Mouse (Mus musculus) erythroblast, embryonic 14.5 days (primary cell): Measurements from ENCODE around the gene Arhgef11. TPM values are rescaled to one million over a fixed set of nuclear protein-coding genes. Genes with fewer than 3 reads are reported as not detected.

Source experiments
- H3K27me3 ChIP-seq: 2 replicates; pipeline ENCODE4 v1.6.1; 2012; ENCODE audit warnings: inconsistent platforms; ENCODE audit not compliant: control insufficient read depth
- H3K36me3 ChIP-seq: 2 replicates; pipeline ENCODE4 v1.6.1; 2012; ENCODE audit warnings: mild to moderate bottlenecking, inconsistent platforms; ENCODE audit not compliant: control insufficient read depth
- H3K4me1 ChIP-seq: 2 replicates; pipeline ENCODE4 v1.6.1; 2012; ENCODE audit warnings: inconsistent platforms; ENCODE audit not compliant: control insufficient read depth
- H3K4me3 ChIP-seq: replicated peaks from 2 replicates; pipeline ENCODE3; 2012; ENCODE audit warnings: moderate library complexity, mild to moderate bottlenecking, inconsistent platforms
- H3K9me3 ChIP-seq: 2 replicates; pipeline ENCODE4 v1.6.1; 2012; ENCODE audit warnings: low read length, inconsistent platforms, mixed read lengths; ENCODE audit not compliant: control insufficient read depth
- GATA1 ChIP-seq: IDR thresholded peaks from 2 replicates; pipeline ENCODE4 v1.6.1; 2012; ENCODE audit warnings: low read length, inconsistent platforms, mixed read lengths
- TAL1 ChIP-seq: IDR thresholded peaks from 3 replicates; pipeline ENCODE4 v1.6.1; 2012; ENCODE audit warnings: low read length, inconsistent platforms, mixed read lengths
- polyA plus RNA-seq: library from polyadenylated mRNA; stranded (reverse); fragments of >175 nt; gene quantifications from 2 replicates; pipeline ENCODE4 v1.2.3, GENCODE M21; 2012

The Arhgef11 gene
- polyA plus RNA-seq, 1 experiment, result 0.03 TPM

DNA sequence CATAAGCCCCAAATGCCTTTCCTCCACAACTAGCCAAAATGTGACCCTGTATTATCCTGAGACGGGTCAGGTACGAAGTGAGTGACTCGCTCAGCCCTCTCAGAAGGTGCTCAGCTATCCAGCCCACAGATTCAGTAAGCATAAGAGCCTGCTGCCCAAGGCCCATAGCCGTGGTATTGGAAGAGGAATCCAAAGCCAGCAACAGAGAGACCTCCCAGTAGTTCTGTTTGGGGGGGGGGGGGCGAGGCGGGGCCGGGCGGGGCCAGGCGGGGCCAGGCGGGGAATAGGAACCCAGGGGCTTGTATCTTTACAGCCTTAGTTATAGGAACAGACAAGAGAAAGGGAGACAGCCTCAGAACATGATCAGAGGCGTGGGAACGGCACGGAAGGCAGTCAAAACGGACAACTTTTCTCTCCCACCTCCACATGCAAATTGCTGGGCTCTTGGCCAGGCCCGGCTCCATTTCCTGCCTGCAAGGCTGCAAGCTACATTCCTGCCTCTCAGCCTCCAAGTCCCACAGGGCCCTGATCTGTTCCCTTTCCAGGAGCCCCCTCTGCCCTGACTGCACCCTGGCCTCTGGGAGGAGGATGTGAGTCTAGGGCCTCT is 146.4 kb downstream of the Arhgef11 start:
- TF ChIP-seq TAL1 (no peak), GATA1 (no peak)
- H3K4me3 ChIP-seq, result no peak overlapping the region
- no peaks in the 10 kb centered on the region for H3K36me3 ChIP-seq
- H3K9me3 ChIP-seq, result no peaks in the 10 kb centered on the region
- peaks cover 38% of the 10 kb centered on the region for H3K27me3 ChIP-seq
- H3K4me1 ChIP-seq, result peaks cover 4% of the 10 kb centered on the region

DNA sequence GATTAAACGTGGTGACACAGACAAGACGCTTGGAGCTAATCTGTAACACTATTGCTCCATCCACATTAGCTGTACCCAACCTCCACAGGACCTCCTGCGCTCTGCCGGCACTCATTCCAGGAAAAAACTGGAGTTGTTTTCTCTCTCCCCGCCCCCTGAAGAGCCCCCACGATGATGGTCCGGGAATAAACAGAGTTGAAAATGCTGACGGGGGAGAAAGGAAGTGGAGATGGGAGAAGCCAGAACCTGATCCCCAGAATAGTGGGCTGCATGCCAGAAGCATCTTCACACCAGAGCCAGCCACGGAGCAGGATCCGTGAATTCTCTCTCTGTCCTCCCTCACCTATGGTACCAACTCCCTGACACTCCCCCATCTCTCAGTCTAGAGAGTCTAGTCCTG is 147.1 kb downstream of the Arhgef11 start:
- no peaks in the 10 kb centered on the region for H3K36me3 ChIP-seq
- no peak overlapping the region for H3K4me3 ChIP-seq
- no peaks in the 10 kb centered on the region for H3K9me3 ChIP-seq
- TF ChIP-seq GATA1 (no peak), TAL1 (no peak)
- peaks cover 5% of the 10 kb centered on the region for H3K4me1 ChIP-seq
- peaks cover 45% of the 10 kb centered on the region for H3K27me3 ChIP-seq

DNA sequence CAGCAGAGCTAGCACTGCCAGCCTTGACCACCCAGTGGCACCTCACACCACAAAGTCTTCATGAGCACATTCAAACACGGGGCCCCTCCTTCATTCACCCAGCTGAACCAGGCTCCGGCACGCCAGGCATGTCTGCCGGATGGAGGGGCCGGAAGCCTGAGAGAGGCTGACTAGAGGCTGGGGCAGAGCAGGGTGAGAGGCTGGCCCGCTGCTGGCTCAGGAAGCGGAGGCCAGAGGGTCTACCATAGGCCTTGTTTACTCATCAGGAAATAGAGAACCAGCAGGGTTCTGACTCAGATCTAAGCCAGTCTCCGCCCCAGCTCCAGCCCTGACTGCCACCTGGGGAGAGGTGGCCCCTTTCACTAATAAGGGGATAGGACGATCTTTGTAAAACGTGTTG is 147.7 kb downstream of the Arhgef11 start:
- no peak for TF ChIP-seq TAL1
- TF ChIP-seq GATA1, result no peak
- Histone ChIP-seq H3K27me3 (peaks cover 49% of the 10 kb centered on the region), H3K36me3 (no peaks in the 10 kb centered on the region), H3K9me3 (no peaks in the 10 kb centered on the region), H3K4me1 (peaks cover 5% of the 10 kb centered on the region), H3K4me3 (no peak overlapping the region)

DNA sequence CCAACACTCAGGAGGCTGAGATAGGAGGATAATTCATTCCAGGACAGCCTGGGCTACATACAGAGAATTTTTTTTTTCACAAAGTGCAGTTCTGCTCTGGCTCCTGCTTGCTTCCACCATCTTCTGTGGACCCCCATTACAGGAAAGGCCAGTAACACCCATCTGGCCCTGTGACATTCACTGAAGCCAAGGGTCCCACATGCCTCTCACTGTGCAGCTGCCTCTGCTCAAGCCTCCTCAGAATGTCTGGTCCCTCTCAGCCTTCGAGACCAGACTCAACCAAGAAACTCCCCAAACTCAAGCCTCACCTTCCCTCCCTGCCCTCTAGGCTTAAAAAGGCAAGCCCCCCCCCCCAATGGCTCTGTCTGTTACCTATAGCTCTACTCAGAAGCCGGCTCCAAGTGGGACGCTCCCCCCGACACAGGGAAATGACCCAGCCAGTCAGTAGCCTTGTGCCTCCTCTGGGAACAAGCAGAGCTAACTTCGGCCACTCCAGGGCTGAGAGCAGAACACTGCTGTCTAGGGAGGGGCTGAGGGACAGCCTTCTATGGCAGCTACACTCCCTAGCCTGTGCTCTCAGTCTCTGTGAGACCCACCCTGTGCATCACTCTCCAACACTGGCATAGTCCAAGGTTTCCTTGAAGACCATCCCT is 148.4 kb downstream of the Arhgef11 start:
- peaks cover 5% of the 10 kb centered on the region for H3K4me1 ChIP-seq
- no peaks in the 10 kb centered on the region for H3K36me3 ChIP-seq
- TF ChIP-seq GATA1 (no peak), TAL1 (no peak)
- peaks cover 49% of the 10 kb centered on the region for H3K27me3 ChIP-seq
- no peak overlapping the region for H3K4me3 ChIP-seq
- no peaks in the 10 kb centered on the region for H3K9me3 ChIP-seq

DNA sequence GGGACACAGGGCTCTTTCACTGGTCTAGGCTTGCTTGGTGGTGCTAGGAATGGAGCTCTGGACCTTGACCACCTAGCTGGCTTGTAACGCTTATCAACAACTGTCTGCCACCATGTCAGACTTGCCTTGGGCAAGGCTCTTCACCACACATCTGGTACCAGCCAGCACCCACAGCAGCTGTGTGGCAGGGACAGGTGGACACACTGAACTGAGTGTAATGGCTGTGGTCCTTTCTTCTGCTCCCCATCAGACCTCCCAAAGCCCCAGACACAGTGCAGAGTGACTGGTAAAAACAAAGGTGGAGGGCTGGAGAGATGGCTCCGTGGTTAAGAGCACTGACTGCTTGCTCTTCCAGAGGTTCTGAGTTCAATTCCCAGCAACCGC is 148.9 kb downstream of the Arhgef11 start:
- no peak overlapping the region for H3K4me3 ChIP-seq
- peaks cover 5% of the 10 kb centered on the region for H3K4me1 ChIP-seq
- H3K27me3 ChIP-seq, result peaks cover 49% of the 10 kb centered on the region
- H3K36me3 ChIP-seq, result no peaks in the 10 kb centered on the region
- TF ChIP-seq TAL1, result no peak
- TF ChIP-seq GATA1, result no peak
- H3K9me3 ChIP-seq, result no peaks in the 10 kb centered on the region

GRCm38 (mm10) chr3:87767764-87768163 is 150.4 kb downstream of the Arhgef11 start:
- H3K9me3 ChIP-seq, result no peaks in the 10 kb centered on the region
- H3K27me3 ChIP-seq, result peaks cover 49% of the 10 kb centered on the region
- no peak for TF ChIP-seq GATA1
- TF ChIP-seq TAL1, result no peak
- H3K4me1 ChIP-seq, result peaks cover 5% of the 10 kb centered on the region
- H3K36me3 ChIP-seq, result no peaks in the 10 kb centered on the region
- H3K4me3 ChIP-seq, result no peak overlapping the region

GRCm38 (mm10) chr3:87768431-87768830 is 151.1 kb downstream of the Arhgef11 start:
- H3K4me3 ChIP-seq, result peak overlapping the region; percentile 23
- H3K27me3 ChIP-seq, result peaks cover 49% of the 10 kb centered on the region
- TF ChIP-seq TAL1 (no peak), GATA1 (no peak)
- H3K36me3 ChIP-seq, result no peaks in the 10 kb centered on the region
- no peaks in the 10 kb centered on the region for H3K9me3 ChIP-seq
- H3K4me1 ChIP-seq, result peaks cover 5% of the 10 kb centered on the region

DNA sequence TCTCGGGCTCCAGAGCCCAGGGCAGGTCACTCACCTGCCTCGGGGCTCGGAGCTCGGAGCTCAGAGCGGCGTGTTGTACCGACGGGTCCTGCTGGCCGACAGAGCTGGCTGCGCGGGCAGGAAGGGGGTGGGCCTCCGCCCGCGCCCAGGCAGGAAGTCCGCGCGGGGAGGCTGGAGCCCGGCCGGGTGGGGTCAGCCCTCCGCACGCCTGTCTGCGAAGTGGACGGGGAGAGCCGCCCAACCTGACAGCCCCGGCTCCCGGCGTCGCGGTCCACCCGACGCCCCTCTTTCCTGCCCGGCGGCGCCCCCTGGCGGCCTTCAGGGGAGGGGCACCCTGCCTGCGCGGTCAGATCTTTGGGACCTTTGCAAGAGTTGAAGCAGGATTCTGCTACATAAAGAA is 151.5 kb downstream of the Arhgef11 start:
- Histone ChIP-seq H3K4me1 (peaks cover 5% of the 10 kb centered on the region), H3K4me3 (peak overlapping the region; percentile 23), H3K9me3 (no peaks in the 10 kb centered on the region), H3K36me3 (no peaks in the 10 kb centered on the region), H3K27me3 (peaks cover 49% of the 10 kb centered on the region)
- TF ChIP-seq GATA1, result no peak
- TF ChIP-seq TAL1, result no peak

GRCm38 (mm10) chr3:87769506-87769905 is 152.1 kb downstream of the Arhgef11 start:
- no peak overlapping the region for H3K4me3 ChIP-seq
- TF ChIP-seq GATA1, result no peak
- TF ChIP-seq TAL1, result no peak

GRCm38 (mm10) chr3:87770280-87770679 is 152.9 kb downstream of the Arhgef11 start:
- H3K4me3 ChIP-seq, result no peak overlapping the region
- H3K27me3 ChIP-seq, result peaks cover 35% of the 10 kb centered on the region
- no peaks in the 10 kb centered on the region for H3K9me3 ChIP-seq
- peaks cover 5% of the 10 kb centered on the region for H3K4me1 ChIP-seq
- TF ChIP-seq GATA1, result no peak
- TF ChIP-seq TAL1, result no peak
- no peaks in the 10 kb centered on the region for H3K36me3 ChIP-seq

More at GRCm38 (mm10) chr3:87769506-87769905, 152.1 kb downstream of the Arhgef11 start:
- no peaks in the 10 kb centered on the region for H3K9me3 ChIP-seq
- no peaks in the 10 kb centered on the region for H3K36me3 ChIP-seq
- peaks cover 5% of the 10 kb centered on the region for H3K4me1 ChIP-seq
- H3K27me3 ChIP-seq, result peaks cover 42% of the 10 kb centered on the region
